In the genomic region with DNA sequence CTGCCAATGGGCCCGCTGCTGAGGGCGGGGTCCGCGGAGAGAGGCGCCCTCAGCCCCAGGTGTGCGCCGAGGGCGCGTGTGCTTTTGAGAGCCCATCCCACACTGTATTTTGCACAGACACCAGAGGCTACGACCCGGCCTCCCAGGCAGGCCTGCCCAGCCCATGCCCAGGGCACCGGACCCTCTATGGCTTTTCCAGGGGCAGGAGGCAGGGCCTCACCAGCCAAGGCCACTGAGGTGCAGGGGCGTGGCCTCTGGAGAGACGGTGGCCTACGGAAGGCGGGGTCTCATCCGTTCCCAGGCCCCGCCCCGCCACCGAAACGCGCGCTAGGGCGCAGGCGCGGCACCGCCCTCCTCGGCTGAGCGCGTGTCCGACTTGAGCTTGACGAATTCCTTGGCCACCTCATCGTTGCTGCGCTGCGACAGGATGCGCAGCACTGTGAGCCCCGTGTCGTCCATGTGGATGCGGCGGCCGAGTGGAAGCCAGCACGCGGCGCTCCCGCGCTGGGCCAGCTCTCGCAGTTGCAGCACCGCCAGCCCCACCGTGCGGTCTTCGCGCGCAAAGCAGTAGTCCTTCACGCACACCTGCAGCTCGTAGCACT, we compare ENCODE assay signal across 7 mouse cellular contexts. TPM values are rescaled to one million over a fixed set of nuclear protein-coding genes. Genes with fewer than 3 reads are reported as not detected.
DNase-seq lines count a peak whose midpoint lies in the region; ATAC-seq and TF ChIP-seq lines count a peak whose summit lies in the region.

No protein-coding gene starts in this region.

- H3K9me3 ChIP-seq in embryonic facial prominence, embryonic 14.5 days (ENCODE audit: control insufficient read depth, low read length): no peaks in the 10 kb centered on the region
- H3K9me3 ChIP-seq in limb, embryonic 14.5 days (ENCODE audit: control insufficient read depth, low read length): no peaks in the 10 kb centered on the region
- H3K9me3 ChIP-seq in midbrain, postnatal 0 days (ENCODE audit: low read length): no peaks in the 10 kb centered on the region

- peak; percentile 89 to 94 for DNase-seq in adrenal gland, postnatal 4 days (ENCODE audit: low spot score in 2 of 2)
- peak; percentile 95 for DNase-seq in embryonic facial prominence, embryonic 14.5 days (ENCODE audit: low spot score)
- DNase-seq in heart, adult 8-10 months (ENCODE audit: low spot score): peak; percentile 95
- DNase-seq in kidney, adult 9 months: peak; percentile 94
- peak; percentile 90 for DNase-seq in limb, embryonic 14.5 days (ENCODE audit: low spot score)
- DNase-seq in midbrain, postnatal 0 days (ENCODE audit: low spot score): peak; percentile 93
- peak; percentile 87 for DNase-seq in spleen, postnatal 14 days (ENCODE audit: low spot score in 2 of 2)

- peak; percentile 88 for ATAC-seq in embryonic facial prominence, embryonic 14.5 days (ENCODE audit: low read depth)
- ATAC-seq in limb, embryonic 14.5 days (ENCODE audit: low FRiP score, low read depth): peak; percentile 91
- peak; percentile 87 for ATAC-seq in midbrain, postnatal 0 days (ENCODE audit: low FRiP score)

- H3K36me3 ChIP-seq in embryonic facial prominence, embryonic 14.5 days (ENCODE audit: control insufficient read depth, insufficient read depth, low read length): peaks cover 13% of the 10 kb centered on the region
- peaks cover 23% of the 10 kb centered on the region for H3K36me3 ChIP-seq in limb, embryonic 14.5 days (ENCODE audit: control insufficient read depth, insufficient read depth, low read length)
- peaks cover 9% of the 10 kb centered on the region; the same call in 1 of the 2 replicates for H3K36me3 ChIP-seq in midbrain, postnatal 0 days (ENCODE audit: insufficient read depth, low read length)

- peak overlapping the region; percentile 93 for H3K4me2 ChIP-seq in embryonic facial prominence, embryonic 14.5 days (ENCODE audit: low read depth, low read length)
- peak overlapping the region; percentile 97 for H3K4me2 ChIP-seq in limb, embryonic 14.5 days (replicated peaks; ENCODE audit: low read depth, low read length, severe bottlenecking)
- peak overlapping the region; percentile 84 for H3K4me2 ChIP-seq in midbrain, postnatal 0 days (ENCODE audit: low read depth, low read length, poor library complexity, severe bottlenecking)

- H3K4me1 ChIP-seq in embryonic facial prominence, embryonic 14.5 days (ENCODE audit: control insufficient read depth, insufficient read depth, low read length): peaks cover 23% of the 10 kb centered on the region
- peaks cover 18% of the 10 kb centered on the region for H3K4me1 ChIP-seq in limb, embryonic 14.5 days (ENCODE audit: control insufficient read depth, insufficient read depth, low read length)
- H3K4me1 ChIP-seq in midbrain, postnatal 0 days (ENCODE audit: insufficient read depth, low read length): 0 out of 2 replicates have a peak, but pooled peaks cover 9% of the 10 kb centered on the region

- under 1% methylated on average over 41 of the region's 55 CpGs for WGBS in embryonic facial prominence, embryonic 14.5 days
- WGBS in limb, embryonic 14.5 days: 0% methylated on average over 47 of the region's 55 CpGs
- 0% methylated on average over 46 of the region's 55 CpGs for WGBS in midbrain, postnatal 0 days

- peak overlapping the region; percentile 54 for H3K4me3 ChIP-seq in embryonic facial prominence, embryonic 14.5 days (ENCODE audit: low read depth, low read length)
- H3K4me3 ChIP-seq in limb, embryonic 14.5 days (replicated peaks; ENCODE audit: low read length): peak overlapping the region; percentile 55
- H3K4me3 ChIP-seq in midbrain, postnatal 0 days (ENCODE audit: low read depth, low read length): peak overlapping the region; percentile 39

- peak; percentile 73 for TF ChIP-seq CTCF in midbrain, postnatal 0 days (IDR thresholded peaks at IDR 0.05)

- H3K27ac ChIP-seq in embryonic facial prominence, embryonic 14.5 days (replicated peaks; ENCODE audit: low read depth, low read length): peak overlapping the region; percentile 75
- peak overlapping the region; percentile 63 for H3K27ac ChIP-seq in limb, embryonic 14.5 days (replicated peaks; ENCODE audit: low read depth, low read length)
- peak overlapping the region; percentile 72 for H3K27ac ChIP-seq in midbrain, postnatal 0 days (ENCODE audit: low read depth, low read length)

- peak overlapping the region; percentile 74 for H3K9ac ChIP-seq in embryonic facial prominence, embryonic 14.5 days (ENCODE audit: low read depth, low read length)
- H3K9ac ChIP-seq in limb, embryonic 14.5 days (ENCODE audit: low read depth, low read length, severe bottlenecking): peak overlapping the region; percentile 64
- H3K9ac ChIP-seq in midbrain, postnatal 0 days (replicated peaks; ENCODE audit: low read length, poor library complexity, severe bottlenecking): peak overlapping the region; percentile 20

- TF ChIP-seq POLR2A in limb, embryonic 14.5 days (IDR thresholded peaks at IDR 0.05; ENCODE audit: borderline replicate concordance, extremely low read depth, insufficient read depth, insufficient read length): peak; percentile 55; the same call in 1 of the 2 replicates

- H3K27me3 ChIP-seq in embryonic facial prominence, embryonic 14.5 days (replicated peaks; ENCODE audit: control insufficient read depth, insufficient read depth, low read length): peaks cover 16% of the 10 kb centered on the region
- peaks cover 8% of the 10 kb centered on the region; the same call in 1 of the 2 replicates for H3K27me3 ChIP-seq in limb, embryonic 14.5 days (ENCODE audit: control insufficient read depth, insufficient read depth, low read length)
- H3K27me3 ChIP-seq in midbrain, postnatal 0 days (ENCODE audit: insufficient read depth, low read length): no peaks in the 10 kb centered on the region

RNA-seq across cellular contexts. Expression of a gene that starts 18.4 kb away (rescaled TPM):
- total RNA-seq in adrenal gland, postnatal 4 days (2021): 10 to 100 TPM; 74.6 to 78.2 TPM
- polyA plus RNA-seq in embryonic facial prominence, embryonic 14.5 days (2014; fragmentation: Nextera tagmentation; extraction: Ambion mirVana): 107 and 112 TPM in 2 replicates
- total RNA-seq in heart, adult 8-10 months (2022): 10 to 100 TPM; 38.4 to 41.5 (median 39.9) TPM
- 240 and 285 TPM in 2 replicates for polyA plus RNA-seq in limb, embryonic 14.5 days (2012; rRNA removed)
- polyA plus RNA-seq in limb, embryonic 14.5 days (2014; fragmentation: Nextera tagmentation; extraction: Ambion mirVana): 114 and 116 TPM in 2 replicates
- total RNA-seq in midbrain, postnatal 0 days (2014; rRNA removed): 104 and 106 TPM in 2 replicates
- 62.8 TPM in 2 replicates for polyA plus RNA-seq in midbrain, postnatal 0 days (2015; fragmentation: Nextera tagmentation; extraction: Ambion mirVana)

RNA-seq across cellular contexts. Expression of a gene that starts 31.7 kb away (rescaled TPM):
- total RNA-seq in adrenal gland, postnatal 4 days (2021): 1 to 10 TPM; 3.4 to 4.3 TPM
- polyA plus RNA-seq in embryonic facial prominence, embryonic 14.5 days (2014; fragmentation: Nextera tagmentation; extraction: Ambion mirVana): 2.3 and 3.5 TPM in 2 replicates
- total RNA-seq in heart, adult 8-10 months (2022): 1 to 10 TPM; 1.1 to 1.4 (median 1.2) TPM
- 7.5 and 7.8 TPM in 2 replicates for polyA plus RNA-seq in limb, embryonic 14.5 days (2012; rRNA removed)
- 2.9 and 3.3 TPM in 2 replicates for polyA plus RNA-seq in limb, embryonic 14.5 days (2014; fragmentation: Nextera tagmentation; extraction: Ambion mirVana)
- 5.3 and 5.9 TPM in 2 replicates for total RNA-seq in midbrain, postnatal 0 days (2014; rRNA removed)
- 4.5 and 4.7 TPM in 2 replicates for polyA plus RNA-seq in midbrain, postnatal 0 days (2015; fragmentation: Nextera tagmentation; extraction: Ambion mirVana)

RNA-seq across cellular contexts. Expression of a gene that starts 37.2 kb away (rescaled TPM):
- 100 to 1,000 TPM; 136 to 144 TPM for total RNA-seq in adrenal gland, postnatal 4 days (2021)
- polyA plus RNA-seq in embryonic facial prominence, embryonic 14.5 days (2014; fragmentation: Nextera tagmentation; extraction: Ambion mirVana): 239 and 245 TPM in 2 replicates
- 10 to 100 TPM; 57.7 to 65.1 (median 62.6) TPM for total RNA-seq in heart, adult 8-10 months (2022)
- 141 and 216 TPM in 2 replicates for polyA plus RNA-seq in limb, embryonic 14.5 days (2012; rRNA removed)
- polyA plus RNA-seq in limb, embryonic 14.5 days (2014; fragmentation: Nextera tagmentation; extraction: Ambion mirVana): 249 and 255 TPM in 2 replicates
- total RNA-seq in midbrain, postnatal 0 days (2014; rRNA removed): 333 and 399 TPM in 2 replicates
- polyA plus RNA-seq in midbrain, postnatal 0 days (2015; fragmentation: Nextera tagmentation; extraction: Ambion mirVana): 293 and 300 TPM in 2 replicates

RNA-seq across cellular contexts. Expression of a gene that starts 42.4 kb away (rescaled TPM):
- 10 to 100 TPM; 11.7 to 12.9 TPM for total RNA-seq in adrenal gland, postnatal 4 days (2021)
- polyA plus RNA-seq in embryonic facial prominence, embryonic 14.5 days (2014; fragmentation: Nextera tagmentation; extraction: Ambion mirVana): 1.1 and 1.4 TPM in 2 replicates
- total RNA-seq in heart, adult 8-10 months (2022): 1 to 10 TPM in 1 of 4 experiments, under 1 TPM in 3; 0.49 to 1.4 (median 0.57) TPM
- polyA plus RNA-seq in limb, embryonic 14.5 days (2012; rRNA removed): 0.28 and 0.39 TPM in 2 replicates
- polyA plus RNA-seq in limb, embryonic 14.5 days (2014; fragmentation: Nextera tagmentation; extraction: Ambion mirVana): 0.91 and 0.97 TPM in 2 replicates
- 69.0 and 70.8 TPM in 2 replicates for total RNA-seq in midbrain, postnatal 0 days (2014; rRNA removed)
- polyA plus RNA-seq in midbrain, postnatal 0 days (2015; fragmentation: Nextera tagmentation; extraction: Ambion mirVana): 14.5 and 16.2 TPM in 2 replicates

RNA-seq across cellular contexts. Expression of a gene that starts 46.9 kb away (rescaled TPM):
- 10 to 100 TPM; 17.7 to 19.3 TPM for total RNA-seq in adrenal gland, postnatal 4 days (2021)
- 4.8 and 5.2 TPM in 2 replicates for polyA plus RNA-seq in embryonic facial prominence, embryonic 14.5 days (2014; fragmentation: Nextera tagmentation; extraction: Ambion mirVana)
- 10 to 100 TPM in 1 of 4 experiments, 1 to 10 TPM in 3; 6.4 to 10.3 (median 7.6) TPM for total RNA-seq in heart, adult 8-10 months (2022)
- polyA plus RNA-seq in limb, embryonic 14.5 days (2012; rRNA removed): 8.0 and 11.1 TPM in 2 replicates
- 5.2 and 5.3 TPM in 2 replicates for polyA plus RNA-seq in limb, embryonic 14.5 days (2014; fragmentation: Nextera tagmentation; extraction: Ambion mirVana)
- total RNA-seq in midbrain, postnatal 0 days (2014; rRNA removed): 9.0 and 12.3 TPM in 2 replicates
- 6.4 and 7.1 TPM in 2 replicates for polyA plus RNA-seq in midbrain, postnatal 0 days (2015; fragmentation: Nextera tagmentation; extraction: Ambion mirVana)

Comparison
In these comparisons a context has a peak if more than half of its experiments do, and no peak if none do; other contexts are left out.
1. Peak in every context shown above with its lines: DNase-seq, ATAC-seq, H3K4me3 ChIP-seq and H3K27ac ChIP-seq.
2. H3K9ac ChIP-seq: peak in every context shown above with its lines; median percentile 74 in embryonic facial prominence, embryonic 14.5 days; 64 in limb, embryonic 14.5 days; 20 in midbrain, postnatal 0 days.